Mouse (Mus musculus): ENCODE measurements around the gene Smagp. TPM values are rescaled to one million over a fixed set of nuclear protein-coding genes. Genes with fewer than 3 reads are reported as not detected.
A peak's percentile ranks its signal among the peaks of the same experiment; 100 is the strongest.
"Not testable (repeated sequence)": the region's sequence is repeated elsewhere in the genome, so short reads cannot be mapped to it uniquely, and the experiment has no call there.

Smagp gene
- polyA plus RNA-seq, 1 experiment from 2014 or later = 33.3 TPM

- Histone ChIP-seq H3K27ac (ENCODE audit: low read length) (peak overlapping the region; percentile 93), H3K4me3 (ENCODE audit: low read depth, low read length) (peak overlapping the region; percentile 60), H3K36me3 (ENCODE audit: control insufficient read depth, insufficient read depth, low read length) (peaks cover 19% of the 10 kb centered on the region), H3K9ac (replicated peaks; ENCODE audit: low read depth, low read length) (peak overlapping the region; percentile 60), H3K9me3 (ENCODE audit: control insufficient read depth, low read depth, low read length) (no peaks in the 10 kb centered on the region), H3K4me2 (replicated peaks; ENCODE audit: low read depth, low read length) (peak overlapping the region; percentile 67), H3K4me1 (ENCODE audit: control insufficient read depth, insufficient read depth, low read length) (peaks cover 3% of the 10 kb centered on the region; the same call in 1 of the 2 replicates), H3K27me3 (ENCODE audit: control insufficient read depth, insufficient read depth, low read length) (no peaks in the 10 kb centered on the region)
- under 1% methylated on average over 43 of the region's 43 CpGs for WGBS
- peak; percentile 85 for ATAC-seq (ENCODE audit: insufficient number of reproducible peaks, insufficient read depth, low FRiP score, low read depth)
These were observed 20.9 kb downstream of the Smagp start for GRCm38 (mm10) chr15:100615825-100616220.

- peaks cover 3% of the 10 kb centered on the region; the same call in 1 of the 2 replicates for H3K4me1 ChIP-seq (ENCODE audit: control insufficient read depth, insufficient read depth, low read length)
- H3K9ac ChIP-seq (replicated peaks; ENCODE audit: low read depth, low read length) = peak within 1 kb of the TSS; percentile 60
- H3K36me3 ChIP-seq (ENCODE audit: control insufficient read depth, insufficient read depth, low read length) = peaks cover 17% of the 10 kb centered on the region
- H3K4me2 ChIP-seq (replicated peaks; ENCODE audit: low read depth, low read length) = peak within 1 kb of the TSS; percentile 87
- peak within 1 kb of the TSS; percentile 60 for H3K4me3 ChIP-seq (ENCODE audit: low read depth, low read length)
- no peaks in the 10 kb centered on the region for H3K9me3 ChIP-seq (ENCODE audit: control insufficient read depth, low read depth, low read length)
- under 1% methylated on average over 95 of the region's 99 CpGs for WGBS
- H3K27me3 ChIP-seq (ENCODE audit: control insufficient read depth, insufficient read depth, low read length) = no peaks in the 10 kb centered on the region
- peak; percentile 90 for ATAC-seq (ENCODE audit: insufficient number of reproducible peaks, insufficient read depth, low FRiP score, low read depth)
- peak within 1 kb of the TSS; percentile 93 for H3K27ac ChIP-seq (ENCODE audit: low read length)
These were observed 21.5 kb downstream of the Smagp start, which contains the start of gene Dazap2 for GRCm38 (mm10) chr15:100614996-100615824. Dazap2 (plus strand) TSS chr15:100615349.

- Histone ChIP-seq H3K4me1 (ENCODE audit: control insufficient read depth, insufficient read depth, low read length) (peaks cover 3% of the 10 kb centered on the region; the same call in 1 of the 2 replicates), H3K27ac (ENCODE audit: low read length) (peak overlapping the region; percentile 48; the same call in 1 of the 2 replicates), H3K27me3 (ENCODE audit: control insufficient read depth, insufficient read depth, low read length) (no peaks in the 10 kb centered on the region), H3K4me2 (replicated peaks; ENCODE audit: low read depth, low read length) (peak overlapping the region; percentile 87), H3K36me3 (ENCODE audit: control insufficient read depth, insufficient read depth, low read length) (peaks cover 12% of the 10 kb centered on the region), H3K9me3 (ENCODE audit: control insufficient read depth, low read depth, low read length) (no peaks in the 10 kb centered on the region), H3K4me3 (ENCODE audit: low read depth, low read length) (peak overlapping the region; percentile 60), H3K9ac (replicated peaks; ENCODE audit: low read depth, low read length) (peak overlapping the region; percentile 46)
- ATAC-seq (ENCODE audit: insufficient number of reproducible peaks, insufficient read depth, low FRiP score, low read depth) = no peak; the same call in 1 of the 2 replicates
- 9% methylated on average over 43 of the region's 43 CpGs for WGBS
These were observed 22.3 kb downstream of the Smagp start for GRCm38 (mm10) chr15:100614218-100614995.

GRCm38 (mm10) chr15:100613584-100613983 lies 23.2 kb downstream of the Smagp start:
- Histone ChIP-seq H3K36me3 (ENCODE audit: control insufficient read depth, insufficient read depth, low read length) (peaks cover 8% of the 10 kb centered on the region; the same call in 1 of the 2 replicates), H3K4me2 (replicated peaks; ENCODE audit: low read depth, low read length) (peak overlapping the region; percentile 39), H3K27ac (ENCODE audit: low read length) (no peak overlapping the region), H3K9ac (replicated peaks; ENCODE audit: low read depth, low read length) (no peak overlapping the region), H3K4me1 (ENCODE audit: control insufficient read depth, insufficient read depth, low read length) (peaks cover 3% of the 10 kb centered on the region; the same call in 1 of the 2 replicates), H3K27me3 (ENCODE audit: control insufficient read depth, insufficient read depth, low read length) (no peaks in the 10 kb centered on the region), H3K9me3 (ENCODE audit: control insufficient read depth, low read depth, low read length) (no peaks in the 10 kb centered on the region), H3K4me3 (ENCODE audit: low read depth, low read length) (no peak overlapping the region; the same call in 1 of the 2 replicates)
- no peak for ATAC-seq (ENCODE audit: insufficient number of reproducible peaks, insufficient read depth, low FRiP score, low read depth)
- 9% methylated on average over 16 of the region's 16 CpGs for WGBS

GRCm38 (mm10) chr15:100612432-100612831 lies 24.3 kb downstream of the Smagp start:
- Histone ChIP-seq H3K4me3 (ENCODE audit: low read depth, low read length) (no peak overlapping the region), H3K9ac (replicated peaks; ENCODE audit: low read depth, low read length) (no peak overlapping the region), H3K4me2 (replicated peaks; ENCODE audit: low read depth, low read length) (no peak overlapping the region), H3K27ac (ENCODE audit: low read length) (no peak overlapping the region), H3K9me3 (ENCODE audit: control insufficient read depth, low read depth, low read length) (no peaks in the 10 kb centered on the region), H3K27me3 (ENCODE audit: control insufficient read depth, insufficient read depth, low read length) (no peaks in the 10 kb centered on the region), H3K36me3 (ENCODE audit: control insufficient read depth, insufficient read depth, low read length) (peaks cover 3% of the 10 kb centered on the region; the same call in 1 of the 2 replicates), H3K4me1 (ENCODE audit: control insufficient read depth, insufficient read depth, low read length) (peaks cover 3% of the 10 kb centered on the region; the same call in 1 of the 2 replicates)
- WGBS = 50% methylated on average over 2 of the region's 2 CpGs
- ATAC-seq (ENCODE audit: insufficient number of reproducible peaks, insufficient read depth, low FRiP score, low read depth) = no peak

GRCm38 (mm10) chr15:100611951-100612350 lies 24.8 kb downstream of the Smagp start:
- 79% methylated on average over 7 of the region's 7 CpGs for WGBS
- no peak for ATAC-seq (ENCODE audit: insufficient number of reproducible peaks, insufficient read depth, low FRiP score, low read depth)
- Histone ChIP-seq H3K27me3 (ENCODE audit: control insufficient read depth, insufficient read depth, low read length) (no peaks in the 10 kb centered on the region), H3K4me1 (ENCODE audit: control insufficient read depth, insufficient read depth, low read length) (peaks cover 3% of the 10 kb centered on the region; the same call in 1 of the 2 replicates), H3K9me3 (ENCODE audit: control insufficient read depth, low read depth, low read length) (no peaks in the 10 kb centered on the region), H3K9ac (replicated peaks; ENCODE audit: low read depth, low read length) (no peak overlapping the region), H3K36me3 (ENCODE audit: control insufficient read depth, insufficient read depth, low read length) (peaks cover under 1% of the 10 kb centered on the region; the same call in 1 of the 2 replicates), H3K4me3 (ENCODE audit: low read depth, low read length) (no peak overlapping the region), H3K27ac (ENCODE audit: low read length) (no peak overlapping the region), H3K4me2 (replicated peaks; ENCODE audit: low read depth, low read length) (no peak overlapping the region)

- not testable (repeated sequence) for H3K4me2 ChIP-seq (replicated peaks; ENCODE audit: low read depth, low read length)
- 91% methylated on average over 8 of the region's 8 CpGs for WGBS
These were observed 30.1 kb downstream of the Smagp start for GRCm38 (mm10) chr15:100606677-100607076.

GRCm38 (mm10) chr15:100601669-100602068 lies 35.1 kb downstream of the Smagp start:
- WGBS = 52% methylated on average over 3 of the region's 3 CpGs
- ATAC-seq (ENCODE audit: insufficient number of reproducible peaks, insufficient read depth, low FRiP score, low read depth) = no peak
- H3K4me2 ChIP-seq (replicated peaks; ENCODE audit: low read depth, low read length) = no peak overlapping the region
- 0 out of 2 replicates have a peak, but pooled peaks cover 7% of the 10 kb centered on the region for H3K4me1 ChIP-seq (ENCODE audit: control insufficient read depth, insufficient read depth, low read length)
- no peaks in the 10 kb centered on the region for H3K9me3 ChIP-seq (ENCODE audit: control insufficient read depth, low read depth, low read length)
- H3K27ac ChIP-seq (ENCODE audit: low read length) = no peak overlapping the region
- no peak overlapping the region for H3K4me3 ChIP-seq (ENCODE audit: low read depth, low read length)
- no peaks in the 10 kb centered on the region for H3K36me3 ChIP-seq (ENCODE audit: control insufficient read depth, insufficient read depth, low read length)
- no peaks in the 10 kb centered on the region for H3K27me3 ChIP-seq (ENCODE audit: control insufficient read depth, insufficient read depth, low read length)
- no peak overlapping the region for H3K9ac ChIP-seq (replicated peaks; ENCODE audit: low read depth, low read length)

More at GRCm38 (mm10) chr15:100606677-100607076, 30.1 kb downstream of the Smagp start:
- H3K27me3 ChIP-seq (ENCODE audit: control insufficient read depth, insufficient read depth, low read length); H3K9ac ChIP-seq (replicated peaks; ENCODE audit: low read depth, low read length); H3K4me1 ChIP-seq (ENCODE audit: control insufficient read depth, insufficient read depth, low read length); H3K36me3 ChIP-seq (ENCODE audit: control insufficient read depth, insufficient read depth, low read length); ATAC-seq (ENCODE audit: insufficient number of reproducible peaks, insufficient read depth, low FRiP score, low read depth); H3K27ac ChIP-seq (ENCODE audit: low read length); H3K9me3 ChIP-seq (ENCODE audit: control insufficient read depth, low read depth, low read length); H3K4me3 ChIP-seq (ENCODE audit: low read depth, low read length): not testable (repeated sequence)
